Mouse (Mus musculus): ENCODE measurements around the gene Bcl2. TPM values are rescaled to one million over a fixed set of nuclear protein-coding genes. Genes with fewer than 3 reads are reported as not detected.

Bcl2 gene
- polyA plus RNA-seq, 1 experiment, result 2.6 TPM

DNA sequence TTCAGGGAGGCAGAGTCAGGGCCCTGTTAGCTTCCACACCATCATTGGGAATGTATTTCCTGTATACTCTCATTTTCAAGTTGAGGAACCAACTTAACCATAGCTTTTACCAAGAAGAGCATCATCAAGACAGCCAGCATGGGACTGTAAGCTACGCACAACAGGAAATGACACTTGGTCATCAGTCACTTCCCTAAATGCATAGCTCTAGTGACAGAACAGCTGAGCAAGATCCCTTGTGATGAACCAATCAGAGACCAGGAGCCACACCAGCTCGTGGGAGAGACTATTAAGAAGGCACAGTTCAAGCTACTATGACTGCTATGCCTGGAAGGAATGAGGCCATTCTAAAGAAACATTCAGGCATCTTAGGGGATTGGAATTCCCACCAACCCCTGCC is 132.3 kb downstream of the Bcl2 start:
- DNase-seq, result no peak
- H3K36me3 ChIP-seq (ENCODE audit: control insufficient read depth, insufficient read depth, low read length), result no peaks in the 10 kb centered on the region
- TF ChIP-seq CTCF (conservative IDR thresholded peaks at IDR 0.05; ENCODE audit: insufficient read depth, insufficient read length, low read depth, low read length), result no peak
- no peak for TF ChIP-seq POLR2A (IDR thresholded peaks at IDR 0.05; ENCODE audit: low read depth, low read length)
- peaks cover 11% of the 10 kb centered on the region; the same call in 1 of the 2 replicates for H3K4me1 ChIP-seq (ENCODE audit: control insufficient read depth, insufficient read depth, low read length)
- H3K27me3 ChIP-seq (replicated peaks; ENCODE audit: control insufficient read depth, insufficient read depth, low read length), result no peaks in the 10 kb centered on the region
- WGBS, result 57% methylated on average over 2 of the region's 2 CpGs
- H3K27ac ChIP-seq (ENCODE audit: insufficient read depth, low read depth, low read length), result no peak overlapping the region
- no peak overlapping the region for H3K4me3 ChIP-seq (ENCODE audit: insufficient read depth, low read depth, low read length)

DNA sequence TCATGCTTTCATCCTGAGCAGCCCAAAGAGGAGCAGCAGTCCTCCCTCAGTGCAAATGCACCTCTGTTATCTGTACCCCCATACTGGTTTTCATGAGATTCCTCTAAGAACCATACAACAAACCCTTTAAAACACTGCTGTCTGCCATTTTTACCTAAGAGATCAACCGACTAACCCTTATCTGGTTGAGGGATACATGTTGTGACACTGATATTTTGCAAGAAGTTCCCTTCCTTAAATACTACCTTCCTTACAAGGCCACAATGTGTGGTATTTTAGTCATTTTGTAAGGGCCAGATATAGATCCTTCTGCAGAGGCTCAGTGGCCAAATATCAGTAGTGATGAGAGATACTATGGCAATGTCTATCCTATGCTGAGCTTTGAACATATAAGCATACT is 134.3 kb downstream of the Bcl2 start:
- WGBS, result 96% methylated on average over 1 of the region's 1 CpGs
- Histone ChIP-seq H3K27me3 (replicated peaks; ENCODE audit: control insufficient read depth, insufficient read depth, low read length) (no peaks in the 10 kb centered on the region), H3K4me3 (ENCODE audit: insufficient read depth, low read depth, low read length) (no peak overlapping the region), H3K27ac (ENCODE audit: insufficient read depth, low read depth, low read length) (no peak overlapping the region; the same call in 1 of the 2 replicates), H3K4me1 (ENCODE audit: control insufficient read depth, insufficient read depth, low read length) (peaks cover 11% of the 10 kb centered on the region; the same call in 1 of the 2 replicates), H3K36me3 (ENCODE audit: control insufficient read depth, insufficient read depth, low read length) (no peaks in the 10 kb centered on the region)
- no peak for DNase-seq
- TF ChIP-seq POLR2A (IDR thresholded peaks at IDR 0.05; ENCODE audit: low read depth, low read length), result no peak
- TF ChIP-seq CTCF (conservative IDR thresholded peaks at IDR 0.05; ENCODE audit: insufficient read depth, insufficient read length, low read depth, low read length), result no peak

DNA sequence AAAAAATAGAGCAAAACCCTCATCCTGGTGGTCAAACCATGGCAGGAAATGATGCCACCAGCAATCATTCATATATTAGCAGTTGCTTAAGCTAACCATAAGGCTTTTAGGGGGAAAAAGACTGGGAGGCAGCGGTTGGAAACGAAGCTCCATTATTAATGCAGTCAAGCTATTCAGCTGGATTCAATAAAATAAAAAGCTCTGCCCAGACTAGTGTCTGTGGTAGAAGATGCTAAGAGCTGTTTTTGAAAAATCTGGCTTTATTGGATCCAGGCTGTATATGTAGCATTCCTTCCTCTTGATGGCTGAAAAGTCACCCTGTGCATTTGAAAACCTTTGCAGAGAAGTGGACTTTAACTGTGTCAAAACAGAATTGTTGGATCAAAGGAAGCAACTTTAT is 141.6 kb downstream of the Bcl2 start:
- no peak for DNase-seq
- H3K27me3 ChIP-seq (replicated peaks; ENCODE audit: control insufficient read depth, insufficient read depth, low read length), result no peaks in the 10 kb centered on the region
- 95% methylated on average over 2 of the region's 2 CpGs for WGBS
- no peak overlapping the region for H3K4me3 ChIP-seq (ENCODE audit: insufficient read depth, low read depth, low read length)
- H3K36me3 ChIP-seq (ENCODE audit: control insufficient read depth, insufficient read depth, low read length), result no peaks in the 10 kb centered on the region
- TF ChIP-seq POLR2A (IDR thresholded peaks at IDR 0.05; ENCODE audit: low read depth, low read length) (no peak), CTCF (conservative IDR thresholded peaks at IDR 0.05; ENCODE audit: insufficient read depth, insufficient read length, low read depth, low read length) (no peak)
- 0 out of 2 replicates have a peak, but pooled peaks cover 2% of the 10 kb centered on the region for H3K4me1 ChIP-seq (ENCODE audit: control insufficient read depth, insufficient read depth, low read length)
- H3K27ac ChIP-seq (ENCODE audit: insufficient read depth, low read depth, low read length), result no peak overlapping the region

DNA sequence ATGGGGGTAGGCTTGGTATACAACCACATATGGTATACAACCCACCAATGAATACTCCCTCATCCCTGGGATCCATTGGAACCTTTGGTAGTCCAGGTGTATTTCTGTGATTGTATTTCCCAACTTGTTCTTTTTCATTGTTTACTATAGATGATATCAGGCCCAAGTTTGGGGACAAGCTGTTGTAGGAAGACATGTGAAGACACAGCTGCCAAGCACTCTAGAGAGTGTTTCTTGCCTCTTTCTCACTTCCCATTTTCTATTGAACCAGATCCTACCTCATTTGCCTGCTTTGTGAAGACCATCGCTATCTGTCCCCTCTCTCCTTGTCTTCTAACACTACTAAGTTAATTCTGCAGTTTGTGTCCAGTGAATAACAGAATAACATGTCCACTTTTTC is 143.2 kb downstream of the Bcl2 start:
- H3K4me3 ChIP-seq (ENCODE audit: insufficient read depth, low read depth, low read length), result no peak overlapping the region
- no peak overlapping the region for H3K27ac ChIP-seq (ENCODE audit: insufficient read depth, low read depth, low read length)
- TF ChIP-seq CTCF (conservative IDR thresholded peaks at IDR 0.05; ENCODE audit: insufficient read depth, insufficient read length, low read depth, low read length), result no peak
- no peak for TF ChIP-seq POLR2A (IDR thresholded peaks at IDR 0.05; ENCODE audit: low read depth, low read length)
- no peaks in the 10 kb centered on the region for H3K36me3 ChIP-seq (ENCODE audit: control insufficient read depth, insufficient read depth, low read length)
- WGBS, result 97% methylated on average over 1 of the region's 1 CpGs
- H3K4me1 ChIP-seq (ENCODE audit: control insufficient read depth, insufficient read depth, low read length), result 0 out of 2 replicates have a peak, but pooled peaks cover 2% of the 10 kb centered on the region
- DNase-seq, result no peak
- H3K27me3 ChIP-seq (replicated peaks; ENCODE audit: control insufficient read depth, insufficient read depth, low read length), result no peaks in the 10 kb centered on the region

DNA sequence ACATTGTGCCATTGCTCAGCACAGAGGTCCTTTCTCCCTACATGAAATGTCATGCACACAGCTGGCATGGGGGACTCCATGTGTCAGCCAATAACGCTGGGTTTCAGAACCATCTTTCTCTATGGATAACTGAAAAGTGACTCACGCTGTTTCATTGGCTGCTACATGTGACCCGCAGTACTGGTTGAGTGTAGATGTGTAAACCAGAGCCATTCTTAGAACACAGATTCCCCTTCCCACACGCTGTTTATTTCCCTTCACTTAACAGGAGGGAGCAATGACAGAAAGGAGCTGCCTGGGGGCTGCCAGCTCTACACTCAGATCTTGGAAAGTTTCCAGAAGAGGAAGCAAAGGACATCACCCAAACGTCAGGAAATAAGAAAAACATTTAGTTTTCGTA is 143.7 kb downstream of the Bcl2 start:
- TF ChIP-seq CTCF (conservative IDR thresholded peaks at IDR 0.05; ENCODE audit: insufficient read depth, insufficient read length, low read depth, low read length) (no peak), POLR2A (IDR thresholded peaks at IDR 0.05; ENCODE audit: low read depth, low read length) (no peak)
- WGBS, result 55% methylated on average over 6 of the region's 6 CpGs
- Histone ChIP-seq H3K36me3 (ENCODE audit: control insufficient read depth, insufficient read depth, low read length) (no peaks in the 10 kb centered on the region), H3K4me1 (ENCODE audit: control insufficient read depth, insufficient read depth, low read length) (0 out of 2 replicates have a peak, but pooled peaks cover 2% of the 10 kb centered on the region), H3K27ac (ENCODE audit: insufficient read depth, low read depth, low read length) (no peak overlapping the region), H3K4me3 (ENCODE audit: insufficient read depth, low read depth, low read length) (no peak overlapping the region), H3K27me3 (replicated peaks; ENCODE audit: control insufficient read depth, insufficient read depth, low read length) (no peaks in the 10 kb centered on the region)
- DNase-seq, result no peak

DNA sequence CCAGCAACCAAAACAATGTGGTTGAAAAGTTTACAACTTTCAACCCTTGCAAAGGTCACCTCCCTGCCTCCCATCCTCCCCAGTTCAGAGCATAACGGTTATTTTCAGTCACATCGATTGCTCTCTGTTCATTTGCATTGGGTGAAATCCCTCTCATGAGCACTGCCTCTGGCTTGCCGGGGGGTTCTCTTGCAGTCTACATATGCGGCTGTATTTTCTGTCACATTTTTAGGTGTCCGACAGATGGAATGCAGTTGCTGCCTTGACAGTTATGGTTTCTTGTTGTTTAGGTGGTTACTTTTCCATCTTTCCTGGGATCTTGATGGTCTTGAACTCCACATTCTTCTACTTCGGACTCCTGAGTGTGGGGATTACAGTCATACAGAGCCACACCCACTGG is 144.4 kb downstream of the Bcl2 start:
- H3K4me1 ChIP-seq (ENCODE audit: control insufficient read depth, insufficient read depth, low read length), result 0 out of 2 replicates have a peak, but pooled peaks cover 2% of the 10 kb centered on the region
- no peaks in the 10 kb centered on the region for H3K36me3 ChIP-seq (ENCODE audit: control insufficient read depth, insufficient read depth, low read length)
- H3K27ac ChIP-seq (ENCODE audit: insufficient read depth, low read depth, low read length), result no peak overlapping the region
- TF ChIP-seq POLR2A (IDR thresholded peaks at IDR 0.05; ENCODE audit: low read depth, low read length) (no peak), CTCF (conservative IDR thresholded peaks at IDR 0.05; ENCODE audit: insufficient read depth, insufficient read length, low read depth, low read length) (no peak)
- DNase-seq, result no peak
- H3K4me3 ChIP-seq (ENCODE audit: insufficient read depth, low read depth, low read length), result no peak overlapping the region
- H3K27me3 ChIP-seq (replicated peaks; ENCODE audit: control insufficient read depth, insufficient read depth, low read length), result no peaks in the 10 kb centered on the region
- 81% methylated on average over 6 of the region's 6 CpGs for WGBS

DNA sequence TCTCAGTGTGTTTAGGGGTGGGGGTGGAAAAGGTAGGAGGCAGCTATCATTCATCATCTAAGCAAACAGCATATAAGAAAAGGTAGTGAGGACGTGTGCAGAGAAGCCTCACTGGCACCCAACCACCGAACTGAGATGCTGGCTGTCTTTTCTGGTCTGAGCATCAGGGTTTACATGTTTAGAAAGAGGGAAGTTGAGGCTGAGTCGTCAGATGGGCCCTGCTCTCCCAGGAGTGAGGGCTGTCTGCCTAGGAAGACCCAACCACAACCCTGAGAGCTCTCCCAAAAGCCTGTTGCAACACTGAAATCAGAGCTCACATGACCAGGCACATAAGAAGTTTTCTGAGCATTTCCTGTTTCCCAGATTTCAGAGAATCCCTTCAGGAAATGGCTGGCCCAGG is 145.2 kb downstream of the Bcl2 start:
- H3K4me3 ChIP-seq (ENCODE audit: insufficient read depth, low read depth, low read length), result no peak overlapping the region
- no peaks in the 10 kb centered on the region for H3K36me3 ChIP-seq (ENCODE audit: control insufficient read depth, insufficient read depth, low read length)
- H3K27ac ChIP-seq (ENCODE audit: insufficient read depth, low read depth, low read length), result no peak overlapping the region
- no peak for DNase-seq
- H3K27me3 ChIP-seq (replicated peaks; ENCODE audit: control insufficient read depth, insufficient read depth, low read length), result no peaks in the 10 kb centered on the region
- H3K4me1 ChIP-seq (ENCODE audit: control insufficient read depth, insufficient read depth, low read length), result 0 out of 2 replicates have a peak, but pooled peaks cover 2% of the 10 kb centered on the region
- TF ChIP-seq POLR2A (IDR thresholded peaks at IDR 0.05; ENCODE audit: low read depth, low read length), result no peak
- TF ChIP-seq CTCF (conservative IDR thresholded peaks at IDR 0.05; ENCODE audit: insufficient read depth, insufficient read length, low read depth, low read length), result no peak
- WGBS, result 75% methylated on average over 3 of the region's 3 CpGs

Measured in kidney, adult 2 months (tissue).